Mouse (Mus musculus) lung, postnatal 0 days (tissue): ENCODE results near the gene Upk3a.
"Not testable (repeated sequence)": the region's sequence is repeated elsewhere in the genome, so short reads cannot be mapped to it uniquely, and the experiment has no call there.

Source experiments
- CTCF ChIP-seq: IDR thresholded peaks from 2 replicates; pipeline ENCODE4 v1.5.1; 2016; ENCODE audit warnings: antibody characterized with exemption, mild to moderate bottlenecking
- EP300 ChIP-seq: IDR thresholded peaks from 2 replicates; pipeline ENCODE4 v1.6.1; 2016; ENCODE audit warnings: antibody characterized with exemption, mild to moderate bottlenecking, control low read depth

- TF ChIP-seq CTCF, EP300: not testable (repeated sequence)
Measured at GRCm38 (mm10) chr15:85030643-85031042, 13.7 kb downstream of the Upk3a start.
